Mouse (Mus musculus): ENCODE data around the gene Pvr.

Gene Pvr

GRCm38 (mm10) chr7:19920506-19921261 lies at the start of gene Pvr:
TSS of gene Pvr (minus strand) at chr7:19921160.
- peak; percentile 62 for DNase-seq (ENCODE audit: low spot score)

GRCm38 (mm10) chr7:19970196-19970595 lies 49.2 kb upstream of the Pvr start:
- no peak for DNase-seq (ENCODE audit: low spot score)

GRCm38 (mm10) chr7:19969541-19970090 lies 48.7 kb upstream of the Pvr start:
- no peak for DNase-seq (ENCODE audit: low spot score)

GRCm38 (mm10) chr7:19969106-19969505 lies 48.1 kb upstream of the Pvr start:
- no peak for DNase-seq (ENCODE audit: low spot score)

GRCm38 (mm10) chr7:19964985-19965579 lies 44.1 kb upstream of the Pvr start, which contains the start of gene Ceacam20:
TSS of gene Ceacam20 (plus strand) at chr7:19965412.
- no peak for DNase-seq (ENCODE audit: low spot score)

GRCm38 (mm10) chr7:19962423-19962822 lies 41.5 kb upstream of the Pvr start:
- no peak for DNase-seq (ENCODE audit: low spot score)

- peak; percentile 80 for DNase-seq (ENCODE audit: low spot score)
Measured at GRCm38 (mm10) chr7:19956341-19956781, 35.4 kb upstream of the Pvr start.

GRCm38 (mm10) chr7:19955861-19956260 lies 34.9 kb upstream of the Pvr start:
- no peak for DNase-seq (ENCODE audit: low spot score)

GRCm38 (mm10) chr7:19953054-19953453 lies 32.1 kb upstream of the Pvr start:
- DNase-seq (ENCODE audit: low spot score), result no peak

- DNase-seq (ENCODE audit: low spot score), result no peak
Measured at GRCm38 (mm10) chr7:19952320-19952986, 31.5 kb upstream of the Pvr start.

- DNase-seq (ENCODE audit: low spot score), result no peak
Measured at GRCm38 (mm10) chr7:19950589-19950988, 29.6 kb upstream of the Pvr start, which contains the start of gene Igsf23. TSS of gene Igsf23 (minus strand) at chr7:19950756.

- no peak for DNase-seq (ENCODE audit: low spot score)
Measured at GRCm38 (mm10) chr7:19949996-19950395, 29.0 kb upstream of the Pvr start.

GRCm38 (mm10) chr7:19948956-19949355 lies 28.0 kb upstream of the Pvr start:
- no peak for DNase-seq (ENCODE audit: low spot score)

- no peak for DNase-seq (ENCODE audit: low spot score)
Measured at GRCm38 (mm10) chr7:19945821-19946515, 25.0 kb upstream of the Pvr start.

- no peak for DNase-seq (ENCODE audit: low spot score)
Measured at GRCm38 (mm10) chr7:19945201-19945600, 24.2 kb upstream of the Pvr start.

GRCm38 (mm10) chr7:19944709-19945108 lies 23.7 kb upstream of the Pvr start:
- DNase-seq (ENCODE audit: low spot score), result no peak

- no peak for DNase-seq (ENCODE audit: low spot score)
Measured at GRCm38 (mm10) chr7:19940256-19940655, 19.3 kb upstream of the Pvr start.

- DNase-seq (ENCODE audit: low spot score), result peak; percentile 40
Measured at GRCm38 (mm10) chr7:19939555-19940235, 18.7 kb upstream of the Pvr start.

- no peak for DNase-seq (ENCODE audit: low spot score)
Measured at GRCm38 (mm10) chr7:19937229-19937821, 16.4 kb upstream of the Pvr start.

GRCm38 (mm10) chr7:19935961-19936360 lies 15.0 kb upstream of the Pvr start:
- no peak for DNase-seq (ENCODE audit: low spot score)

GRCm38 (mm10) chr7:19935171-19935751 lies 14.3 kb upstream of the Pvr start:
- DNase-seq (ENCODE audit: low spot score), result no peak

Data from left cerebral cortex, adult 11 months (tissue).